Mouse (Mus musculus): ENCODE results near the gene Panx2. TPM values are rescaled to one million over a fixed set of nuclear protein-coding genes. Genes with fewer than 3 reads are reported as not detected.

Panx2 gene
- polyA plus RNA-seq, 1 experiment from 2014 or later = 0.71 TPM

Other genes starting within 250 kb of the Panx2 start
- gene Alg12, start 240.4 kb upstream of the Panx2 start, polyA plus RNA-seq (2014; fragmentation: Nextera tagmentation; extraction: Ambion mirVana) = 10.8 and 13.5 TPM in 2 replicates
- 79.4 and 89.4 TPM in 2 replicates for gene Creld2, start 240.1 kb upstream of the Panx2 start, polyA plus RNA-seq (2014; fragmentation: Nextera tagmentation; extraction: Ambion mirVana)
- gene Pim3, start 197.5 kb upstream of the Panx2 start, polyA plus RNA-seq (2014; fragmentation: Nextera tagmentation; extraction: Ambion mirVana) = 42.0 and 42.7 TPM in 2 replicates
- gene Ttll8, start 105.3 kb upstream of the Panx2 start, polyA plus RNA-seq (2014; fragmentation: Nextera tagmentation; extraction: Ambion mirVana) = 0.08 TPM in 1 of 2 replicates, not detected in the other
- 12.5 TPM in 2 replicates for gene Mlc1, start 80.7 kb upstream of the Panx2 start, polyA plus RNA-seq (2014; fragmentation: Nextera tagmentation; extraction: Ambion mirVana)
- gene Mov10l1, start 76.8 kb upstream of the Panx2 start, polyA plus RNA-seq (2014; fragmentation: Nextera tagmentation; extraction: Ambion mirVana) = not detected in 2 replicates
- gene Trabd, start 15.4 kb downstream of the Panx2 start, polyA plus RNA-seq (2014; fragmentation: Nextera tagmentation; extraction: Ambion mirVana) = 55.8 and 61.0 TPM in 2 replicates
- gene Selenoo, start 29.4 kb downstream of the Panx2 start, polyA plus RNA-seq (2014; fragmentation: Nextera tagmentation; extraction: Ambion mirVana) = 22.6 and 25.1 TPM in 2 replicates
- gene Tubgcp6, start 63.4 kb downstream of the Panx2 start, polyA plus RNA-seq (2014; fragmentation: Nextera tagmentation; extraction: Ambion mirVana) = 24.2 and 26.0 TPM in 2 replicates
- gene Hdac10, start 69.0 kb downstream of the Panx2 start, polyA plus RNA-seq (2014; fragmentation: Nextera tagmentation; extraction: Ambion mirVana) = 14.2 and 16.2 TPM in 2 replicates
- 26.9 and 29.8 TPM in 2 replicates for gene Mapk12, start 81.0 kb downstream of the Panx2 start, polyA plus RNA-seq (2014; fragmentation: Nextera tagmentation; extraction: Ambion mirVana)
- 43.2 and 47.6 TPM in 2 replicates for gene Mapk11, start 89.9 kb downstream of the Panx2 start, polyA plus RNA-seq (2014; fragmentation: Nextera tagmentation; extraction: Ambion mirVana)
- 162 and 176 TPM in 2 replicates for gene Plxnb2, start 121.1 kb downstream of the Panx2 start, polyA plus RNA-seq (2014; fragmentation: Nextera tagmentation; extraction: Ambion mirVana)
- gene Dennd6b, start 136.8 kb downstream of the Panx2 start, polyA plus RNA-seq (2014; fragmentation: Nextera tagmentation; extraction: Ambion mirVana) = 26.7 and 27.5 TPM in 2 replicates
- gene Ppp6r2, start 151.8 kb downstream of the Panx2 start, polyA plus RNA-seq (2014; fragmentation: Nextera tagmentation; extraction: Ambion mirVana) = 45.1 and 49.2 TPM in 2 replicates

Measured in forebrain, embryonic 11.5 days (tissue).